Mouse (Mus musculus) C2C12 (cell line): ENCODE results near the gene Klhdc8a.

Source experiments
- CTCF ChIP-seq: IDR thresholded peaks from one replicate; pipeline ENCODE4 v1.5.1; 2011; ENCODE audit not compliant: control insufficient read depth, insufficient read depth, insufficient read length
- MAX ChIP-seq: IDR thresholded peaks from one replicate; pipeline ENCODE4 v1.6.1; 2011; ENCODE audit warnings: mild to moderate bottlenecking, control low read depth
- MYOG ChIP-seq: IDR thresholded peaks from one replicate; pipeline ENCODE4 v1.6.1; 2011; ENCODE audit not compliant: control insufficient read depth, insufficient read length; ENCODE audit errors: extremely low read depth
- USF1 ChIP-seq: IDR thresholded peaks from one replicate; pipeline ENCODE4 v1.6.1; 2011; ENCODE audit warnings: low read depth, mild to moderate bottlenecking, control low read depth, moderate library complexity

DNA sequence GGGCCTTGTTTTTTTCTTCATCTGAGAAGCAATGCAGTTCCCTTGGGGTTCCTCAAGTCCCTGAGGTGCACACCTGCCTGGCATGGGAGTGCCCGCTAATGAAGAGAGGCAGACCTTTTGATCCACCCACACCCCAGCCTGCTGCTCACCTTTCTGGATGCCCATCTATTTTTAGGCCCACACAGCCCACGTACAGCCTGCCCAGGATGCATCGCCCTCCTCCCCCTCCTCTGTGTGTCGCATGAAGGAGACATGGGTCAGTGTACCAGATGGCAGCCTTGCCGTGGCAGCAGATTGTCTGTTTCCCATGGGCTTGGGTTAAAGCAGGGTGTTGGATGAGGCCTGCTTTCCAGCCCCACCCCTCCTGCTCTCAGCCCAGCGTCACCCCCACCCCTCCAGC is 8.5 kb upstream of the Klhdc8a start:
- TF ChIP-seq USF1 (no peak), CTCF (no peak), MYOG (no peak), MAX (no peak)
